Mouse (Mus musculus): ENCODE results near the gene Rnf123. TPM values are rescaled to one million over a fixed set of nuclear protein-coding genes. Genes with fewer than 3 reads are reported as not detected.
"Not testable (repeated sequence)": the region's sequence is repeated elsewhere in the genome, so short reads cannot be mapped to it uniquely, and the experiment has no call there.

The Rnf123 gene
- polyA plus RNA-seq, 1 experiment from 2014 or later = 32.2 TPM

DNA sequence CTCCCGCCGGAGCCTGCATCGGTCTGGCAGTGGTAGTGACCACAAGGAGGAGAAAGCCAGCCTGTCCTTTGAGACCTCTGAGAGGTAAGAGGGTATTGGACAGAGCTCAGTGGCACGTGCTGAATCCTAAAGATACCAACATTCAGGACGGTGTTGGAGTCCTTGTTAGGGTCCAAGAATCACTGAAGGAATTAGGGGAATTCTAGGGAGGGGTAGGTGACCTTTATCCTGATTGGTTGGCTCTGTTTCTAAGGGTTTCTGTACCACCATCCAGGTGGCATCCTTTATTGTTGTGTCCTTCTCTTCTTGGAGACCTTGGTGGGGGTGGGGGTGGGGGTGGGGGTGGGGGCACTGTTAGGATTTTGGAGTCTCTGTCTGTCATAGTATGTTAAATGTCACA lies 51.0 kb downstream of the Rnf123 start:
- no peak overlapping the region for H3K27ac ChIP-seq (replicated peaks)
- H3K4me1 ChIP-seq = no peaks in the 10 kb centered on the region
- H3K4me3 ChIP-seq = no peak overlapping the region
- H3K9me3 ChIP-seq (replicated peaks) = peaks cover 7% of the 10 kb centered on the region; the same call in 1 of the 2 replicates
- no peaks in the 10 kb centered on the region for H3K27me3 ChIP-seq (ENCODE audit: low read depth, poor library complexity, severe bottlenecking)
- WGBS = 92% methylated on average over 5 of the region's 5 CpGs
- no peak for DNase-seq (ENCODE audit: low spot score)
- H3K36me3 ChIP-seq = peaks cover 88% of the 10 kb centered on the region

DNA sequence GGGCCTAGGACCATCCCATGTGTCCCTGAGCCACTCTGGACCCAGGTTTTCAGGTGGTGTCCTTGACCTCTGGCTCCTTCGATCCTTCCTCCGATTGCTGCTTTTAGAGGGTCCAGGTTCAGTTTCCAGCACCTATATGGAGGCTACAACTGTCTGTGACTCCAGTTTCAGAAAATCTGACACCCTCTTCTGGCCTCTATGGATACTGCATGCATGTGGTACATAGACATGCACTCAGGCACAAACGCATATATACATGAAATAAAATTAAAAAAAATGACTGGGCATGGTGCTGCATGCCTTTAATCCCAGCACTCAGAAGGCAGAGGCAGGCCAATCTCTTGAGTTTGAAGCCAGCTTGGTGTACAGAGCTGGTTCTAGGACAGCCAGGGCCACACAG lies 55.3 kb downstream of the Rnf123 start:
- no peak overlapping the region for H3K27ac ChIP-seq (replicated peaks)
- H3K4me1 ChIP-seq = no peaks in the 10 kb centered on the region
- peaks cover 83% of the 10 kb centered on the region for H3K36me3 ChIP-seq
- no peak for DNase-seq (ENCODE audit: low spot score)
- H3K4me3 ChIP-seq = no peak overlapping the region
- H3K9me3 ChIP-seq (replicated peaks) = peaks cover 7% of the 10 kb centered on the region; the same call in 1 of the 2 replicates
- WGBS = 94% methylated on average over 3 of the region's 3 CpGs
- no peaks in the 10 kb centered on the region for H3K27me3 ChIP-seq (ENCODE audit: low read depth, poor library complexity, severe bottlenecking)

DNA sequence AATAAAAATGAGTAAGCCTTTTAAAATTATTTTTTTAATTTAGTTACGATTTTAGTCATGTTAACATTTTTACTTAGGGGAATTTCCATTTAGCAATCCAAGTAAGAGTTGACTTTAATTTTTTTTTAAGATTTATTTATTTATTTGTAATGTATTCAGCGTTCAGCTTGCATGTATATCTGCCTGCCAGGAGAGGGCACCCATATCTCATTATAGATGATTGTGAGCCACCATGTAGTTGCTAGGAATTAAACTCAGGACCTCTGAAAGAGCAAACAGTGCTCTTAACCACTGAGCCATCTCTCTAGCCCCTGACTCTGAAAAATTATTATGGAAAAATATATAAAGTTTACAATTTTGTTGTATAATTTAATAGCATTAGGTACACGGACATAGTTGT lies 56.6 kb downstream of the Rnf123 start:
- 92% methylated on average over 3 of the region's 3 CpGs for WGBS
- H3K36me3 ChIP-seq = peaks cover 70% of the 10 kb centered on the region
- no peak for DNase-seq (ENCODE audit: low spot score)

GRCm38 (mm10) chr9:108023216-108023615 lies 59.9 kb downstream of the Rnf123 start:
- Histone ChIP-seq H3K9me3 (replicated peaks) (peaks cover 7% of the 10 kb centered on the region; the same call in 1 of the 2 replicates), H3K27me3 (ENCODE audit: low read depth, poor library complexity, severe bottlenecking) (no peaks in the 10 kb centered on the region), H3K4me1 (no peaks in the 10 kb centered on the region), H3K36me3 (peaks cover 47% of the 10 kb centered on the region), H3K4me3 (no peak overlapping the region), H3K27ac (replicated peaks) (no peak overlapping the region)
- 88% methylated on average over 3 of the region's 3 CpGs for WGBS
- DNase-seq (ENCODE audit: low spot score) = no peak

More for the DNA sequence above, 56.6 kb downstream of the Rnf123 start:
- Histone ChIP-seq H3K9me3 (replicated peaks) (peaks cover 7% of the 10 kb centered on the region; the same call in 1 of the 2 replicates), H3K27me3 (ENCODE audit: low read depth, poor library complexity, severe bottlenecking) (no peaks in the 10 kb centered on the region), H3K27ac (replicated peaks) (no peak overlapping the region), H3K4me1 (no peaks in the 10 kb centered on the region), H3K4me3 (no peak overlapping the region)

DNA sequence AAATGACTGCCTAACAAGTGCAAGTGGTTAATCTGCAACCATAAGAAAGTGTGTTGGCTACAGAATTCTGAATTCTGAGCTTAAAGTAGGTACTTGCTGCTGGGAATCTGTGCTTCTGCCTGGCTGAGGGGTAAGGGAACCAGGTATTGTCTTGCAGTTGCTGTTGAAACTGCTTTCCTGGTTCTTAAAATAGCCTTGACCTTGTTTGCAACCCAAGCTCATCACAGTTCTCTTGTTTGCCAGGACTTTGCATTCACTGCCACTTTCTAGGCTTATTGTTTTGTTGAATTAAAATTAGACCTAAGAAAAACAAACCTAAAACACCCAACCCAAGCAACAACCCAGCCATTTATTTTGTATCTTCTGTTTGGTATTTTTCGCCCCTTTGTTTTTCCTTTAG lies 62.4 kb downstream of the Rnf123 start:
- H3K27ac ChIP-seq (replicated peaks) = no peak overlapping the region
- no peaks in the 10 kb centered on the region for H3K4me1 ChIP-seq
- H3K36me3 ChIP-seq = peaks cover 36% of the 10 kb centered on the region
- H3K27me3 ChIP-seq (ENCODE audit: low read depth, poor library complexity, severe bottlenecking) = no peaks in the 10 kb centered on the region
- WGBS = 96% methylated on average over 1 of the region's 1 CpGs
- H3K9me3 ChIP-seq (replicated peaks) = no peaks in the 10 kb centered on the region
- DNase-seq (ENCODE audit: low spot score) = no peak
- H3K4me3 ChIP-seq = no peak overlapping the region

GRCm38 (mm10) chr9:108017127-108017526 lies 66.0 kb downstream of the Rnf123 start:
- peaks cover 44% of the 10 kb centered on the region for H3K36me3 ChIP-seq
- H3K4me1 ChIP-seq = no peaks in the 10 kb centered on the region
- H3K27ac ChIP-seq (replicated peaks) = no peak overlapping the region
- 85% methylated on average over 3 of the region's 3 CpGs for WGBS
- no peak for DNase-seq (ENCODE audit: low spot score)
- no peaks in the 10 kb centered on the region for H3K9me3 ChIP-seq (replicated peaks)
- no peak overlapping the region for H3K4me3 ChIP-seq
- no peaks in the 10 kb centered on the region for H3K27me3 ChIP-seq (ENCODE audit: low read depth, poor library complexity, severe bottlenecking)

- H3K9me3 ChIP-seq (replicated peaks); H3K4me1 ChIP-seq; H3K4me3 ChIP-seq; H3K27me3 ChIP-seq (ENCODE audit: low read depth, poor library complexity, severe bottlenecking); H3K27ac ChIP-seq (replicated peaks); DNase-seq (ENCODE audit: low spot score): not testable (repeated sequence)
- peaks cover 62% of the 10 kb centered on the region for H3K36me3 ChIP-seq
- WGBS = 97% methylated on average over 2 of the region's 2 CpGs
Observed at GRCm38 (mm10) chr9:108013577-108013976, 69.6 kb downstream of the Rnf123 start.

DNA sequence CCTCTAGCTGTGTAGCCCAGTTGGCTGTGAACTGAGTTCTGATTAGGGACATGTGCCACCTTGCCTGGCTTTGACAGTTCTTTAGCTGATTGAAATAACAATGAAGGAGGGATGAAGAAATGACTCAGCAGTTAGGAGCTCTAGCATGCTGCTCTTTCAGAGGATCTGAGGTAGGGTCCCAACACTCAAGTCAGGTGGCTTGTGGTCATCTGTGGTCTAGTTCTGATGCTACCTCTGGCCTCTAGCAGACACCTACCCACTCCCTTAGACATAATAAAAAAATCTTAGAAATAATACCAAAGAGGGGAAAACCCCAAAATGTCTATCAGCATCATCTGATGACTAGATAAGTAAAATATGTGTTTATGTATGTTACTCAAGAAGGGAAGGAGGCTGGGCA lies 72.8 kb downstream of the Rnf123 start:
- no peak overlapping the region for H3K4me3 ChIP-seq
- H3K27ac ChIP-seq (replicated peaks) = no peak overlapping the region
- DNase-seq (ENCODE audit: low spot score) = no peak
- no peaks in the 10 kb centered on the region for H3K27me3 ChIP-seq (ENCODE audit: low read depth, poor library complexity, severe bottlenecking)
- H3K36me3 ChIP-seq = peaks cover 52% of the 10 kb centered on the region
- H3K4me1 ChIP-seq = 0 out of 2 replicates have a peak, but pooled peaks cover under 1% of the 10 kb centered on the region
- H3K9me3 ChIP-seq (replicated peaks) = no peaks in the 10 kb centered on the region

DNA sequence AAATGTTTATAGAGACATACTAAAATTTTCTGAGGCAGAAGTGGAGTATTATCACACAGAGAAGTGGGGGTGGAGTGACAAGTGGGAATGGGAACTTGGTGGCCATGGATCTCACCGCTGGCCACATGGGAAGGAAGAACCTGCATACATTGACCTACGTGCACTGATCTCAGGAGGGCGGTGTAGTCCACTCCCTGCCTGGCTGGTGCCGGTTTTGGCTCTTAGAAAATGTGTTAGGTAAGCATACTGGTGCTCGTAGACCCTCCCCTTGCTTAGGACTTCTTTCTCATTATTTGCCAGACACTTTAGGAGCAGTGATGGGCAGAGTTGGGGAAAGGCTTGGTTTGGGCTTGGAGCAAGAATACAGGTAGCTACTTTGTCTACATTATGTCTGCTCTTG lies 75.1 kb downstream of the Rnf123 start:
- WGBS = 88% methylated on average over 5 of the region's 5 CpGs
- H3K27ac ChIP-seq (replicated peaks) = no peak overlapping the region
- no peak overlapping the region for H3K4me3 ChIP-seq
- no peak for DNase-seq (ENCODE audit: low spot score)
- H3K4me1 ChIP-seq = peaks cover 22% of the 10 kb centered on the region
- H3K36me3 ChIP-seq = peaks cover 44% of the 10 kb centered on the region
- no peaks in the 10 kb centered on the region for H3K27me3 ChIP-seq (ENCODE audit: low read depth, poor library complexity, severe bottlenecking)
- no peaks in the 10 kb centered on the region for H3K9me3 ChIP-seq (replicated peaks)

GRCm38 (mm10) chr9:108003531-108003890 lies 79.6 kb downstream of the Rnf123 start:
- Histone ChIP-seq H3K4me3 (peak overlapping the region; percentile 97), H3K27me3 (ENCODE audit: low read depth, poor library complexity, severe bottlenecking) (no peaks in the 10 kb centered on the region), H3K9me3 (replicated peaks) (no peaks in the 10 kb centered on the region), H3K4me1 (peaks cover 31% of the 10 kb centered on the region), H3K27ac (replicated peaks) (peak overlapping the region; percentile 96), H3K36me3 (peaks cover 16% of the 10 kb centered on the region)
- 26% methylated on average over 8 of the region's 8 CpGs for WGBS
- DNase-seq (ENCODE audit: low spot score) = peak; percentile 25

DNA sequence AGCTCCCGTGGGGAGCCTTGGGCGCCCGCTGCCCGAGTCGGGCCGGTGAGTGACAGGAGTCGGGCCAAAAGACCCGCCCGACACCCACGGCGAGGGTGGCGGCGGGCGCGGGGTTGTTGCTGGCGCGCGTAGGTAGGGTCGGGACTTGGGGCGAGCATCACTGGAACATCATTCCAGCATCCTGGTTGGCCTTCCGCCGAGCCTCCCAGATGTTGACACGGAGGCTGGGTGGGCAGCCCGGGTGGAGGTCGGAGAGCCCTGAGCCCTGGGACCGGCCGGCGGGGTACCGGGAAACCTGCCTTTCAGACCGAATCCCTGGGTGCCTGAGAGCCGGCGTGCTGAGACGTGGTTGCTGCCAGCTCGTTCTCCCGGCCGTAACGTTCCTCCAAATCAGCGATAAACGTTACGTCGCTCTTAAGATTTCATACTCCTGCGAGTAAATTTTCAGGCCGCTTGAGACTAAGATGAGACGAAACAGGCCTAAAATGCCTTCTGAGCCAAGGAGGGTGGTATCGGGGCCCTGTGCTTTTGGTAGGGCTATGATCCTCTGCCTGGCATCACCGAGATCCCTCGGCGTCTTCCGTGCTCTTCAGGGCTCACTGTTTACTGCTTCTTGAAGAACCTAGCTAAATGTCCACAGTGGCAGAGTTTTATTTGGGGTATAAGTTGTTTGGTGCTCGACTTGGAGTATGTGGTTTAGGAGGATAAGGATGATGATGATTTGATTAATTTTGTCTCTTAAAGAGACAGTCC lies 80.2 kb downstream of the Rnf123 start:
- peaks cover 31% of the 10 kb centered on the region for H3K4me1 ChIP-seq
- peaks cover 14% of the 10 kb centered on the region for H3K36me3 ChIP-seq
- H3K27ac ChIP-seq (replicated peaks) = peak overlapping the region; percentile 96
- no peaks in the 10 kb centered on the region for H3K9me3 ChIP-seq (replicated peaks)
- H3K4me3 ChIP-seq = peak overlapping the region; percentile 97
- no peaks in the 10 kb centered on the region for H3K27me3 ChIP-seq (ENCODE audit: low read depth, poor library complexity, severe bottlenecking)
- under 1% methylated on average over 50 of the region's 50 CpGs for WGBS
- DNase-seq (ENCODE audit: low spot score) = no peak

GRCm38 (mm10) chr9:108001922-108002770 lies 81.0 kb downstream of the Rnf123 start, which contains the start of gene Ip6k1:
TSS of gene Ip6k1 (plus strand) at chr9:108002501.
- peaks cover 31% of the 10 kb centered on the region for H3K4me1 ChIP-seq
- H3K27me3 ChIP-seq (ENCODE audit: low read depth, poor library complexity, severe bottlenecking) = no peaks in the 10 kb centered on the region
- peaks cover 11% of the 10 kb centered on the region for H3K36me3 ChIP-seq
- DNase-seq (ENCODE audit: low spot score) = peak; percentile 99
- peak within 1 kb of the TSS; percentile 97 for H3K4me3 ChIP-seq
- no peaks in the 10 kb centered on the region for H3K9me3 ChIP-seq (replicated peaks)
- H3K27ac ChIP-seq (replicated peaks) = peak within 1 kb of the TSS; percentile 96
- WGBS = under 1% methylated on average over 51 of the region's 51 CpGs

Measured in midbrain, embryonic 10.5 days (tissue).